Mouse (Mus musculus) adrenal gland, adult (tissue): ENCODE data around the gene Maml3.

Experiments used
- DNase-seq, 2 experiments: peaks; one replicate each; pipeline ENCODE4 v3.0.0; 2022 to 2023; ENCODE audit warnings: low spot score in 1 of 2; ENCODE audit not compliant: inconsistent age in 2 of 2

Maml3 gene

DNA sequence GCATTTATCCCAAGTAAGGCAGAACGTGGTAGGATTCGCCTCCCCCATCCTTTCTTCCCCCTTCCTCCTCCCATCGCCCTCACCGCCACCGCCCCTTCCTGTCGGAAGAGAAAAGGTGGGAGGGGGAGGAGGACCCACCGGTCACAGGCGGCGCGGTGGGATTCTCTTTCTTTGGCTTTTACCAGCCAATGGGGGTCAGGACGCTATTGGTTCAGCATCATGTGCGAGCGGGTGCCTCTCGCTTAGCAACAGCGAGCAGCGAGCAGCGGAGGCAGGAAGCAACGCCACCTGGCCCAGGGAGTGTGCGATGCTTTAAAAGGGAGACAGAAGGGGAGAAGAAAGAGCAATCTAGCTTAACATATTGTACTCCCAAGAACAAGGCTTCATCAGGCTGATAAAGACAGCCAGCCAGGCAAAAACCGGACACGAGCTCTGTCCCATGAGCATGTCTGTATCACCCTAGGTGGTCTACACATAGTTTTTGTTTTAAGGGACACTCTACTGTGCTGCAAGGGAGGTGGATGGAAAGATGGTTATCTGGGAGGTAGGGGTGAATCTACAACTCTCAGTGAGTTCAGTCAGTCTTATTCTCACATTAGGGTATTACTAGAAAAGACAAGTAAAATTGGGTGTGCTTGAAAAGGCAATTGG is 97.1 kb downstream of the Maml3 start:
- peak; percentile 55 to 79 for DNase-seq

DNA sequence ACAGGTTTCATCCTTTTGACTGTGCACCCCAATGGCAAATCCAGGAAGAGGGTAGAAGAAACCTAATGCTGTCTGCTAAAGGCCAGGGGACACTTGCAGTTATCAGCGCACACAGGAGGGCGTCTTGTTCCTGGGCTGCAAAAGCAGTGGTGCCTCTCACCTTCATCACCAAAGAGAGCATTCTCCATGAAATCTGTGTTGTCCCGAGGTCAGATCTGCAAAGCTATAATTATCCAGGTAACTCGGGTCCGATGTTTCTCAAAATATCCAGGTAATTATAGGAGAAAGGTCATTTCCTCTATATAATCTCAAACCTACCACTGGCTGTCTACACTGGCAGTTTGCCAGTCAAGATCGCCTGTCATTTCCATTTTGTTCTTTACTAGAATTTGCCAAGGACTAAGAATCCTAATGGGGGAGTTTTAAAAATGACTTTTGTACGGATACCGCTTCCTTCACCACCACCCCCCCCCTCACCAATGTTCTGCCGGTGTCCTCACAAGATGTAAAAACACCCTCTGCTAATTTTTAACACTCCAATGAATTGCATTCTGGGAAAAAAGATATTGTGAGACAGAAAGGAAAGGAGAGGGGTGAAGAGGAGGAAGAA is 98.0 kb downstream of the Maml3 start:
- DNase-seq = no peak

DNA sequence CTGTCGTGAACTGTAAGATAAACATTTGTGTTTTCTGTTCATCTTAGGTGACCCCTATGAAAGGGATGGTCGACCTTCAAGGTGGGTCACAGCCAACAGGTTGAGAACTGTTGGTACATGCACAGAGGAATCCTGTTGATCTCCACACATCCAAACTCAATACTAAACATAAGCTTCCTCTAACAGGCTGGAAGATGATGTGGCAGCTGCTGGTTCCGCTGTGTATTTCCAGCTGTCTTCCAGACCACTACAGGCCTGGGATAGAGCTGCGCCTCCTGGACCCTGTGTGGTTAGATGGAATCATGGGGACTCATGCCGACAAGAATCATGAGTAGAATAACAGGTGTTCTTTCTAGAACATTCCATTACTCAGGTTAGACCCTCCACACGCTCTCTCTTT is 101.2 kb downstream of the Maml3 start:
- no peak for DNase-seq

DNA sequence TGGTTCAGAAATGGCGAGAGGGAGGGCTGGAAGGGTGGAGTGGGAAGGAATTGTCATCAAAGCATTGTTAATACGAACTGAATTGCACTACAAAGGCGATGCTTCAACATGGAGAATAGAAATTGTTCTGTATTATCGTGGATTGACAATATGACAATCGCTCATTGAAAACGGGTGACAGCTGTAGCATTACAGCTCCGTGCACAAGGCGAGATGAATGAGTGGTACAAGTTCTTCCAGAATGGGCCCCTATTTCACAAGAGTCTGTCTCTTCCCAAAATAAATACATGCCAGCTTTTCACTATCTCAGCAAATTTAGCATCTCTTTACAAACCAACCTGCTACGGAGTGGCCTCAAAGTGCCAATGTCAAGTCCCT is 103.4 kb downstream of the Maml3 start:
- DNase-seq = no peak

DNA sequence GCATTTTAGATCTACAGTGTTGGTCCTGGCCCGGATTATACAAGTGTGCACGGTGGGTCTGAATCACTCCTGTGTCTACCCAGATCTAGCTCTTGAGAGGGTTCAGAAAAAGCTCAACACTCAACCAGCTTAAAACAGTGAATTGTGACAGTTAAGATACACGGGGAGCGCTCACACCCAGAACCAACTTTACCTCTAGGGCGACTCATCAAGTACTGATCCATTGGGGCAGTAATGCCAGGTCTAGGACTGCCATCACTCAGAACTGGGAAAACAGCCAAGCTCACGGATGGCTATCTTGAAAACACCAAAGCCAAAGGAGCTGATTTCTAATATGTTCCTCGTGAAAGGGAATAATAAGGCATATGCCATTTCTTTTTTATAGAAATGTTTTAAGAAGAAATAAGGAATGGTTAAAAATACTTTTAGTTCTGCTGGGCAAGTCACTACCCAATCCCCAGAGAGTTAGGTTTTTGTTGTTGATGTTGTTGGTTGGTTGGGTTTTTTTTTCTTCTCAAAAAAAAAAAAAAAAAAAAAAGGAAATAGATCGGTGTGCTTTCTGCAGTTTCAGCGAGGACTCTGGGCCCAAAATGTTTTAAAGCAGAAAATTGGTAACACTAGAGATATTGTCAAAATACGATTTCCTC is 103.9 kb downstream of the Maml3 start:
- no peak for DNase-seq

DNA sequence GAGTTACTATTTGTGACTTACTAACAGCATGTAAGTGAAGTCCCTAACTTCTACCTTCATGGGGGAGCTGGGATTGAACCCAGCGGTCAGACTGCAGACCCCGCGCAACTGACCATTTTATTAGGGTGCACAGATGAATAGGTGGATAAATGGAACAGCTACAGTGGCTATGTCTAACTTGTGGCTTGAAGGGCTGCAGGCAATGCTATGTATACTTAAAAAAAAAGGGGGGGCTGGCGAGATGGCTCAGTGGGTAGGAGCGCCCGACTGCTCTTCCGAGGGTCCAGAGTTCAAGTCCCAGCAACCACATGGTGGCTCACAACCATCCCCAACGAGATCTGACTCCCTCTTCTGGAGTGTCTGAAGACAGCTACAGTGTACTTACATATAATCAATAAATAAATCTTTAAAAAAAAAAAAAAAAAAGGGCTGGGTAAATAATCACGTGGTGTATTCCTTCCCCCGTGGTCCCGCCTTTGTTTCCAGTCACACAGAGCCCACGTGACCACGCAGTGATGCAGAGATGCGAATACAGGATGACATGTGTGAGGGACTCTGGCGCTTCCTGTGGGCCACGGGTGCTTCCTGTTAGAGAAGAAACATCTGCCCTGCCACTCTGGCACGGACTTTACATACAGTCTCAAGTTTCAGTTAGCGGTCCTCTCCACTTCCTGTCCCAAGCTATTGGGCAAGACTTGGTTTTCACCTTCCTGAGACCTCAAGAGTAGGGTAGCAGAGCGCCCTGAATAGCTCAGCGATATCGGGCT is 105.0 kb downstream of the Maml3 start:
- DNase-seq = peak; percentile 36 to 54

DNA sequence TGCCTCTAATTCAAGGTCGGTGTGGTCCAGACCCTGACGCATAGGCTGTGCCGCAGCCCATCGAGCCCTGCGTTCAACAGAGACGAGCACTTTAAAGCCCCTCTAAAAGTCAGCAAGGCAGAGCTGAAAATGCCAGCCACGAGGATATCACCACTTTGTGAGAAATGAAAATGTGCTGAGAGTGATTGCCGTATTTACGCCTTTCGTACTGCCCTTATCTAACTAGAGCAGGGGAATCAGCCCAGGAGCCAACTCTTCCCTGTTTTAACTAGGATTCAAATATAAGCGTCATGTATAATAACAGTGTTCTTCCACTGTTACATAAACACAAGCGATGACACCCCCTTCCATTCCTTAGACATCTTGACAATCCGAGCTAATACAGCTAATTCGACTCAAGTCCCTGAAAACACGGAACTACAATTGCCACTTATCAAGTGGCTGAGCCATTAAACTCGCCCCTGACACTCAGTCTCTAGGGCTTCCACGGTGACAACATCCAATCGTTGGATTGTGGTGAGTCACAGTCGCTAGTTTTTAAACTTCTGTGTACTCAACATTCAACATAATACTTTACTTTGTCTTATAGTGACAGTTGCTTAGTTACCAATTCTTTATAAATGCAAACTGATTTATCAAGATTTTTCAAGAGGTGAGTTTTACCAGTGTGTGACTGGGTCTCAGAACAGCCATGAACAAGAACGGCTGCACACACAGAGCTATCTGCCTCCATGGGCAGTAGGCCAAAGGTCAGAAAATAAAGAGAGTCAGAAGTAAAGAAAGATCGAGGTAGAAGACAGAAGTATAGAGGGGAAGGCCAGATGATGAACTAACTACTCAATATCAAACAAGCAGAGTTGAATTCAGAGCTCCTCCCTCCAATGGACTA is 106.1 kb downstream of the Maml3 start:
- DNase-seq = peak in 1 of 2 experiments; percentile 65

DNA sequence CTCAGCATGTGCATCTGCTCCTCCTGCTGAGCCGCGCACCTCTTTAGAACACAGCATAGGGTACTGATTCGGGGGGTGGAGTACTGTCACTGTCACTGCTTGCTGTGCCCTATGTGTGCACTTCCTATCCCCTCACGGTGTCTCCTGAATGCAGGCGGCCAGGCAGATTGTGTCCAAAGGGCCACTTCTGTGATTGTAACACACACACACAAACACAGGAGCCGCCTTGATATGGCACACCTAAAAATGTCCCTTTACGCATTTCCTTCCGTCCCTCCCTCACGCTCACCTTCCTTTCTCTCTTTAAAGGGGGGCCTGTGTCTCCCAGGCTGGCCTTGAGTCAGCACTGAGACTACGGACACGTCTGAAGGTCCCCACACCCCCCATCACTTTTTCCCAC is 107.3 kb downstream of the Maml3 start:
- no peak for DNase-seq

DNA sequence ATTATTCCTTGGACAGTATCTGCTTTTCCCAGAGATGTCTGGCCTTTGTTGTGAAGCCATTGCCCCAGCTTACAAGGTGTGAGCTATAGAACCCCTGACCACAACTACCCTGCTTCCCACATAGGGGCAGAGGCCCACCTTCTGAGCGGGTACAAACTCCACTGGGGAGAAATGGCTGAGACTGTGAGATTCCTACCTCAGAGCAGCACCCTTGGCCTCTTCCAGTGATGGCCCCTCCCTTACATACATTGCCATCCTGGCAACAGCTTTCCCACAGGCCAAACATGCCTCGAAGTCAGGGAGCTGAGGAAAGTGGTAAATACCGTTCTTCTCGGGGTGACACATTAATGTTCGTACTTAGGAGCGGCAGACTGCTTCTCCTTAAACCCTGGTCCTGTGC is 118.4 kb downstream of the Maml3 start:
- no peak for DNase-seq

DNA sequence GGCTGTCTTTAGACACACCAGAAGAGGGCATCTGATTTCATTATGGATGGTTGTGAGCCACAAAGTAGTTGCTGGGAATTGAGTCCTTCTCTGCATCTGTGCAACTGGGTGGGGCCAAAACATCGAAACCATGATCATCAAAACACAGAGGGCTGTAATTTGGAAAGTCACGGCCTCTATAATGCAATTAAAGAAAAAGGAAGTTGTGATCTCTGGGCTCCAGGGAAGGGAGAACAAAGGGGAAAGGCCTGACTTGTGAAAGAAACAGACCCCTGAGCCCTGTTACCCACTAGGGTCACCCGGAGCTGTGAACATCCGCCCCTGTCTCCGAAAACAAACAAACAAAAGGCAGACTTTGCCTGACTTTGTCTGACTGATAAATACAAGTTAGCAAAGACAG is 123.4 kb downstream of the Maml3 start:
- DNase-seq = no peak

DNA sequence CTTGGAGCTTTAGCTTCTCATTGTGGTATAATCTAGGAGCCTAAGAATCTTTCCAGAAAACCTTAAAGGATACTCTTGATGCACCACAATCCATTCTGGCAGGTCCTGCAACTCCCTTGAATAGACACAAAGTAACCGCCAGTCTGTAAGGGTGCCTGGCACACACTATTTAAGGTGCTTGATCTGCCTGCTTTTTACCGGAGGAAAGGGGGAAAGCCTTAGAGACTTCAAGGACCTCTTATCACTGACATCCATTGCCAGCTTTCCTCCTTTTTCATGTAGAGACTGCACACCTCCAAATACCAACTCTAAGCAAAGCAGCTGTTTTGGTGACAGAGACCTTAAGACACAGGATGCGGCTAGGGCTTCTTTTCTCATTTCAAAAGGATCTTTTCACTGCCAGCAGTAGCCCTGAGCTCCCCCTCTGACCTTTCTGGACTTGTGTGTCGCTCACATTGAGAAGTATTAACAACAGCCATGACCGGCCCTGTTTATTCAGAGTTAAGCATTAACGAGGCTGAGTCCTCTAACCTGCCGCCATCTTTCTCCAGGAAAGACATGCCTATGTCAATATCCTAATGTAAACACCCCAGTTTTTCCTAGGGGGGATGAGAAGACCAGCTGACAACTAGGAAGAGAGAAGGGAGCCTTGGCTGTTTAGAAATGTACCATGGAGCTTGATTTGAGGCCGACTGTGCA is 127.1 kb downstream of the Maml3 start:
- no peak for DNase-seq

DNA sequence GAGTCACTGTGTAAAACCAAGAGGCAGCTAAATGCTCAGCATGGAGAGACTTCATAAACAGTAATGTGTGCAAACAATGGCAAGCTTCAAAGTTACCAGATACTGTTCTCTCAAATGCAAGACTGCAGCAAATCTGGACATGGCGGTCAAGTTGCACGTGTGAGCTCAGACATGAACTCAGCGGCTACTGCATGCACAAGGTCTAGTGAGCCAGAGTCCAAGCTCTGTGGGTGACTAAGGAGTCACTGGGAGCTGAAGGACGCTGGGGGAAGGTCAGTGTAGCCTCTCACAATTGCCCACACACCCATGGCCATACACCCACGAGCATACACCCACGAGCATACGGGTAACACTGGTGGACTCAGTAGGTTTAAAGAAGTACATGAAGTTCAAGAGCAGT is 130.3 kb downstream of the Maml3 start:
- DNase-seq = peak; percentile 42 to 77

DNA sequence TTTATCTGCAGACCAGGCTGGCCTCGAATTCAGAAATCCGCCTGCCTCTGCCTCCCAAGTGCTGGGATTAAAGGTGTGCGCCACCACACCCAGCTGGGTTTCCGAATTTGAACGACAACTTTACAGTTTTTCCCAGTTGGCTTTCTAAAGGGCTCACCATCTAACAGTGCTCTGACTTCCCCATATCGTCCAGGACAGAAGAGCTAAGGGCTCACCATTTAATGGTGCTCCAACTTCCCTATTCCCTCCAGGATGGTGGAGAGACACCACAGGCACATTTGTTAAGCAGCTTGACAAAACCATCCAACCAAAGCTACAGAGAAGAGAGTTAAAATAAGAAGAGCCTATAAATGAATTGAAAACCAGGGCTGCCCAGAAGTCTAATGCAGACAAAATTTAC is 130.7 kb downstream of the Maml3 start:
- DNase-seq = no peak

DNA sequence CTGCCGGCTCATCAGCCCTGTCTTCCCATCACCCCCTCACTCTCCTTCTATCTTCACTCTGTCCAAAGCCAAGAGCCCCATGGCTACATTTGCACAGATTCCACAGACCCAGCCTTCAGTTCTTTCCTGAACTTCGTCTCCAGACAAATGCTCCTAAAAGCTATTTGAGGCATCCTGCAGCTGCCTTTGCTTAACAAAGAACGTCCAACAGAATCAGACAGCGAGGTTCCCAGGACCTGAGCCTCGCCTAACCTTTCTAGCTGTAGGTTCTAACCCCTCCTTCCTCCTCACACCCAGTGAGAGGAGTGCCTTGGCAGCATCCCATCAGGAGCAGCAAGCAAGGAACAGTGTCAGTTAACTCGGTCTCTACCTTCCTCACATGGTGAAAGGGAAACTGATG is 132.3 kb downstream of the Maml3 start:
- no peak for DNase-seq

DNA sequence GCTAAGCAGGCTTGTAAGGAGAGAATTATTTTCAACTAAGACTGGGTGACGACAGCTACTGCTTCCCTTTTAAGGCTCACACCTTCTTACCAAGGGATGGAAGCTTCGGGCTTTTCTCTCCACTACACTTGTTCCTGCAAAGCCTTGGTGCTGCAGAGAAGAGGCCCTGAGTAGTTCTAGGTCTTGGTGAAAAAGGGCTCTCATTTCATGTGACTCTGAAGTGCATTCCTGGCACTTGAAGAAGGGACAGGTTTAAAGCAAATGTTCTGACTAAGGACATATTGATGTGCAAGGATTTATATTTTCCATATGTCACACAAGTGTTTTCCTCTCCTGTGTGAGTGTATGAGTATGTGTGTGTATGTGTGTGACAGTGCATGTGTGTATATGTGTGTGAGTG is 134.4 kb downstream of the Maml3 start:
- DNase-seq = no peak

DNA sequence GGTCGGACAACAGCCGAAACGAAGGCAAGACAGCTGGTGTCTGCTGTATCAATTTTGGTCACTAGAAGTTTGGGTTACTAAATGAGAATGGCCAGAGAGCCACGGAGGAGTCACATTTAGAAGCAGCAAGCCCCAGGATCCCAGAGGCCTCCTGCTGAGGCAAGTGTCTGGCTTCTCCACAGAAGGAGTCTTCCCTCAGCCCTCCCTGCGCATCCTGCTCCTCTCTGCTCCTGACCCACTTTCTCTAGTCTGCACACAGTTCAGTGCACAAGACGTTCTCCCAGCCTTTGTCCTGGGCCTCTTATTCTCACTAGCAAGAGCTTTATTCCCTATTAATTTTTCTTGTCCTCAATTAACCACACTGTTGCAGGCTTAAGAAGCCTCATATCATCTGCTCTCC is 135.4 kb downstream of the Maml3 start:
- DNase-seq = no peak

DNA sequence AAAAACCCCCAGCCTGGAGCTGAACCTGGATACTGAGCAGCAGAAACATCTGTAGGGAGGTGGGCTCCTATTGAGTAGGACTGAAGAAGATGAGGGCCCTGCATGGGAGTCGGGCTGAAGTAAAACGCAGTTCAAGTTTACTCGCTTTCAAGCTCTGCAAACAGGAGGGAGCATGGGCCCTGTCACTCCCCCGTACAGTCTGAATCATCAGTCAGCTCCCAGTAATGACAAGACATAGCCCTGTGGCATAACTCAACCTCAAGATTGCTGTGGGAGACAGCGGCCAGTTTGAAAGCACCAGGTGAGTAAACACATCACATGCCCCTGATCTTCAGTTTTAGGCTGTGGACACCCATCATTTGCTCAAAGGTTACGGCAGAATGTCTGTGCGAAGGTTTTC is 139.0 kb downstream of the Maml3 start:
- DNase-seq = peak; percentile 45 to 77

DNA sequence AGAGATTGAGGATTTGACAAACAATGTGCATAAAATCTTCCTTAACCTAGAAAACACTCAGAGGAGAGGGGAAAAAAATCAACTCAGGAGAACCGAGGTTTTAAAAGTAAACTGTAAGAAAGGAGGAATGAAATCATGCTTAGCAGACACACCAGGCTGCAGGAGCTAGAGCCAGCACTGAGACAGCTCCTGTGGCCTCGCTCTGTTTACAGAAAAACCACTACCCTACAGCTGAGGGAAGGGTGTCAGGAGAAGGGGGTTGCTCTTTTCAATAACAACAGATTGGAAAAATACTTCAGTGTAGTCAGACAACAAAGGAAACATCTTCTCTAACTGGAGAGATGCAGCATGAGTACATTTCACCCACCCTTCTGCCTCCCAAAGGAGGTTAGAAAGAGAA is 139.4 kb downstream of the Maml3 start:
- DNase-seq = no peak

DNA sequence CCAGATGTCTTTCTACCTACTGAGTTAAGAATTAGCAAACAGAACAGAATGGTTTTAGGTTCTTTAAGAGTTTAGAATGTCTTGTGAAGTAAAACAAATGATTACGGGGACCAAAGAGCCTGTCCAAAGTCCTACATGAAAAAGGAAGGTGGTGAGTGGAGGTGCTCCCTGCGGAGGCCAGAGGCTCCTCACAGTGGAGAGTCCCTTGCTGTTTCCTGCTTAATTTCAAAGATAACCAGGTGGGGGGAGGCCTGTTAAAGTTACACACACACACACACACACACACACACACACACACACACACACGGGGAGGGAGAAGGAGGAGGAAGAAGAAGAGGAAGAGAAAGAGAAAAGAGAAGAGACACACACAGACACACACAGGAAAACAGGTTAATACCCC is 139.9 kb downstream of the Maml3 start:
- no peak for DNase-seq

DNA sequence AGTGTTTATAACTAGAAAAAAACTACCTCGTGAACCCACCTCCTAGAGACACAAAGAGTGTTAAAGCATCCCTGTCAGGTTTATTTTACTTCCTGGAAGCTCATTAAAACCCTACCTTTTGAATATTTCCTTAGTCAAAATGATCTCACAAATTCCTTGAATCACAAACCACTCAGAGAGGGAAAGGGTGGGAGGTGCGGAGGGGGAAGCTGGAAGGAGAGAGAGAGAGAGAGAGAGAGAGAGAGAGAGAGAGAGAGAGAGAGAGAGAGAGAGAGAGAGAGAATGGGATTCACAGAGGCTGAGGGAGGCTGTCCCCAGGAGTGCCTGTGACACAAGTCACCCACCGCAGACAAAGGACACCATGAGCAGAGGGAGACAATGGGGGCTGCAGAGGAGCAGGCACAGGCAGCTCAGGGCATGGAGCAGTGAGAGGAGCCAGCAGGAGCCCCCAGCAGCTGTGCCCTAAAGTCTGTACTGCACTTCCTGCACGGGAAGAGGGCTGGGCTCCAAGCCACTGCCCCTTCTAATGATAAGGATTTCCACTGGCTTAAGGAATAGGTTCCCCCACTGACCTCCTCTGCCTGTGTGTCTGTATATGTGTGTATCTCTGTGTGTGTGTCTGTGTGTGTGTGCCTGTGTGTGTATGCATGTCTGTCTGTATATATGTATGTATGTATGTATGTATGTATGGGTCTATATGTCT is 140.8 kb downstream of the Maml3 start:
- DNase-seq = no peak
